Mouse (Mus musculus): ENCODE results near the gene Entpd7. TPM values are rescaled to one million over a fixed set of nuclear protein-coding genes. Genes with fewer than 3 reads are reported as not detected.

Entpd7 gene
- polyA plus RNA-seq, 1 experiment from 2014 or later: 15.4 TPM

DNA sequence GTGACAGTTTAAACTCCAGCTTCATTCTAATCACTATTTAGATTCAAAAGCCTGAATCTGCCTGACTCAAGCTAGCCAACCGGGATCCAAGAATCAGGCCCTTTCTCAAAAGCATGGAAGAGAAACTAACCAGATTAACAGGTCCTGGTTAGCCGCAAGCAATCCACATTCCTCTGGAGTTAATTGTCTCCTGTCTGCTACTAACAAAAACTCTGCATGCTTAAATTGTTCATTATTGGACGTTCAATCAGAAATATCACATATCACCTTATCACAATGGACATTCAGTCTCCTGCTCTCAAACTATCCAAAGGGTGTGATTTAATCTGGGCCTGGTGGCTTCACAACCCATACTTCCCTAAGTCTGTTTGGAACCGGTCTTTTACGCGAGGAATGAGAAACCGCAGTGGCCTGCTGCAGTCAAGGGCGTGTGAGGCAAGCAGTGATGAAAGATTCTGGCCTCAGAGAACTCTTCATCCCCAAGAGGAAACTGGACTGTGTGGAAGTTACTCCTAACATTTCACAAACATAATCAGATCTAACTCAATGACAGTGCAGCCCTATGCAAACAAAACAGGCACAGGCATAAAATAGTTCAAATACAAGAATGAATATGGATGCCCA, 20.2 kb upstream of the Entpd7 start:
- Histone ChIP-seq H3K4me3 (ENCODE audit: low read depth, low read length) (no peak overlapping the region), H3K9ac (ENCODE audit: low read depth, low read length) (no peak overlapping the region), H3K9me3 (ENCODE audit: control insufficient read depth, low read length) (no peaks in the 10 kb centered on the region), H3K4me2 (replicated peaks; ENCODE audit: low read depth, low read length) (no peak overlapping the region), H3K27ac (ENCODE audit: low read depth, low read length) (no peak overlapping the region), H3K27me3 (ENCODE audit: control insufficient read depth, insufficient read depth, low read length) (no peaks in the 10 kb centered on the region), H3K36me3 (ENCODE audit: control insufficient read depth, insufficient read depth, low read length) (no peaks in the 10 kb centered on the region), H3K4me1 (replicated peaks; ENCODE audit: control insufficient read depth, insufficient read depth, low read length) (no peaks in the 10 kb centered on the region)
- WGBS: 81% methylated on average over 8 of the region's 8 CpGs
- no peak for ATAC-seq (ENCODE audit: low FRiP score)
- no peak for DNase-seq (ENCODE audit: low spot score)

DNA sequence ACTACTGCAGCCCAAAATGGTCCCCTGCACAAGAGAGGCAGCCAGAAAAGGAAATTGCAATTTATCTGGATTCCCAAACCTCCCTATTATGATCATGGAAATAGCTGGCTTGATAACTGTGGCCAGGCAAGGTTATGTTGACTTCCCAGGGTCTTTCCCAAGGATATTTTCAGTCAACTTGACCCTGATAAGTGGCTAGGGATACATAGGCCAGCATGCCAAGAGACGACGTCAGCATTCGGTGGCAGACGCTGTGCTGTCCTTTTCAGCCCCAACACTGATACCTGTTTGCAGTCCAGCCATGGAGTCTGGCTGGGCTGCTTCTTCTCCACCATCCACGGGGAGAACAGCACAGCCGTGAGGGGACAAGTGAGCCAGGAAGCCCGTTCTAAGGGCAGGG, 18.4 kb upstream of the Entpd7 start:
- no peaks in the 10 kb centered on the region for H3K4me1 ChIP-seq (replicated peaks; ENCODE audit: control insufficient read depth, insufficient read depth, low read length)
- ATAC-seq (ENCODE audit: low FRiP score) (no peak), DNase-seq (ENCODE audit: low spot score) (no peak)
- no peak overlapping the region for H3K4me3 ChIP-seq (ENCODE audit: low read depth, low read length)
- H3K27me3 ChIP-seq (ENCODE audit: control insufficient read depth, insufficient read depth, low read length): no peaks in the 10 kb centered on the region
- H3K27ac ChIP-seq (ENCODE audit: low read depth, low read length): no peak overlapping the region
- H3K36me3 ChIP-seq (ENCODE audit: control insufficient read depth, insufficient read depth, low read length): no peaks in the 10 kb centered on the region
- no peak overlapping the region for H3K9ac ChIP-seq (ENCODE audit: low read depth, low read length)
- 82% methylated on average over 7 of the region's 7 CpGs for WGBS
- H3K4me2 ChIP-seq (replicated peaks; ENCODE audit: low read depth, low read length): no peak overlapping the region
- H3K9me3 ChIP-seq (ENCODE audit: control insufficient read depth, low read length): no peaks in the 10 kb centered on the region

DNA sequence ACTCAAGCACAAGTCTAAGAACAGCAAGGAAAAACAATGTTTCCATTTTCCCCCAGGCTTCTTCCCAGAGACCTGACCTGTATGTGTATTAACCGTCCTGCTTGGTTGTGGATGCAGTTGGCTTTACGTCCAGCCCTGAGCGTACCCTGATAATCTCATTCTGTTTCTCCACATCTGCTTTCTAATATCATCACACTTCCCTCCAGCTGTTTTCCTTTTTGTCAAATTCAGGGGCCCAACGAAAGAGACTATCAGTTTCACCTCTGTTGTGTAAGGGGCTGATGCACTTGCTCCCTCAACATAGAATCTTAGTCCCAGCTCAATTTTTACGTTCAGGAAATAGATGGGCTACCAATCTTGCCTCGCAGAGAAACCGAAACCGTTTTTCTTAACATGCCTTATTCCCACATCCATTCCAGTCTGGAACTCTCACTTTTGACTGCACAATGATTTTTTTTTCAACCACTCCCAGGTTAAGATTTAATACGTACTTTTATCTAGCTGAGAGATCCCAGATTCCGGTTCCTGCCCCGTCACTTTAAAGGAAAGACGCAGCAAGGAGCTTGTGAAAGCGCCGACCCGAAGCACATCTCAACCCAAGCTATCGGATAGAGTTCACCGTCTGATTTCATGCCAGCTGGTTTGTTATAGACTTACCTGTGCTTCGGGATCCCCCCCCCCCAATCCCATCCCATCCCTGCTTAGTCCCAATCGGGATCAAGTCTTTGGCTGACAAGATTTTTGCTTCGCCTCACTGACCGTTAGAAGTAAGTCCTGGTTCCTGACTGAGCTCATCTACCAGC, 15.8 kb upstream of the Entpd7 start:
- H3K27ac ChIP-seq (ENCODE audit: low read depth, low read length): no peak overlapping the region
- H3K4me3 ChIP-seq (ENCODE audit: low read depth, low read length): peak overlapping the region; percentile 94
- DNase-seq (ENCODE audit: low spot score): peak; percentile 8
- H3K4me2 ChIP-seq (replicated peaks; ENCODE audit: low read depth, low read length): peak overlapping the region; percentile 68
- ATAC-seq (ENCODE audit: low FRiP score): no peak
- H3K9ac ChIP-seq (ENCODE audit: low read depth, low read length): peak overlapping the region; percentile 91
- no peaks in the 10 kb centered on the region for H3K4me1 ChIP-seq (replicated peaks; ENCODE audit: control insufficient read depth, insufficient read depth, low read length)
- 15% methylated on average over 21 of the region's 21 CpGs for WGBS
- H3K9me3 ChIP-seq (ENCODE audit: control insufficient read depth, low read length): no peaks in the 10 kb centered on the region
- H3K27me3 ChIP-seq (ENCODE audit: control insufficient read depth, insufficient read depth, low read length): no peaks in the 10 kb centered on the region
- H3K36me3 ChIP-seq (ENCODE audit: control insufficient read depth, insufficient read depth, low read length): no peaks in the 10 kb centered on the region

DNA sequence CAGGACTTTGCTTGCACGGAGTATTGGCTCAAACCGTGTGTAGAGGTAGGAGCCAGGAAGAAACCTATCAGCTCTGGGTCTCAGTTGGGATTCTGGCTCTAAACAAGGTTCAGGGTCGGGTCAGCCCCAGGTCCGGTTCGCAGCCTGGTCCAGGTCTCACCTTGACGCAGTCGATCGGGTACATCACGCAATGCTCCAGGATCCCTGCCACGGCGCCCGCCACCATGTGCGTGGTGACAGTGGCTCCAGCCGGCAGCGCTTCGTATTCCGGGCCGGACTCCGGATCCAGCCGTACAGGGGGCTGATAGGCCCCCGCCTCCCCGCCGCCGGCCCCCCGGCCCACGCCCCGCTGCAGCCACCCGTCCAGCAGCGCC, 15.2 kb upstream of the Entpd7 start:
- Histone ChIP-seq H3K27ac (ENCODE audit: low read depth, low read length) (peak overlapping the region; percentile 59; the same call in 1 of the 2 replicates), H3K4me3 (ENCODE audit: low read depth, low read length) (peak overlapping the region; percentile 94), H3K36me3 (ENCODE audit: control insufficient read depth, insufficient read depth, low read length) (no peaks in the 10 kb centered on the region), H3K4me2 (replicated peaks; ENCODE audit: low read depth, low read length) (peak overlapping the region; percentile 68), H3K9me3 (ENCODE audit: control insufficient read depth, low read length) (no peaks in the 10 kb centered on the region), H3K4me1 (replicated peaks; ENCODE audit: control insufficient read depth, insufficient read depth, low read length) (no peaks in the 10 kb centered on the region), H3K27me3 (ENCODE audit: control insufficient read depth, insufficient read depth, low read length) (no peaks in the 10 kb centered on the region), H3K9ac (ENCODE audit: low read depth, low read length) (peak overlapping the region; percentile 91)
- DNase-seq (ENCODE audit: low spot score) (peak; percentile 53), ATAC-seq (ENCODE audit: low FRiP score) (peak; percentile 17)
- WGBS: under 1% methylated on average over 23 of the region's 29 CpGs

DNA sequence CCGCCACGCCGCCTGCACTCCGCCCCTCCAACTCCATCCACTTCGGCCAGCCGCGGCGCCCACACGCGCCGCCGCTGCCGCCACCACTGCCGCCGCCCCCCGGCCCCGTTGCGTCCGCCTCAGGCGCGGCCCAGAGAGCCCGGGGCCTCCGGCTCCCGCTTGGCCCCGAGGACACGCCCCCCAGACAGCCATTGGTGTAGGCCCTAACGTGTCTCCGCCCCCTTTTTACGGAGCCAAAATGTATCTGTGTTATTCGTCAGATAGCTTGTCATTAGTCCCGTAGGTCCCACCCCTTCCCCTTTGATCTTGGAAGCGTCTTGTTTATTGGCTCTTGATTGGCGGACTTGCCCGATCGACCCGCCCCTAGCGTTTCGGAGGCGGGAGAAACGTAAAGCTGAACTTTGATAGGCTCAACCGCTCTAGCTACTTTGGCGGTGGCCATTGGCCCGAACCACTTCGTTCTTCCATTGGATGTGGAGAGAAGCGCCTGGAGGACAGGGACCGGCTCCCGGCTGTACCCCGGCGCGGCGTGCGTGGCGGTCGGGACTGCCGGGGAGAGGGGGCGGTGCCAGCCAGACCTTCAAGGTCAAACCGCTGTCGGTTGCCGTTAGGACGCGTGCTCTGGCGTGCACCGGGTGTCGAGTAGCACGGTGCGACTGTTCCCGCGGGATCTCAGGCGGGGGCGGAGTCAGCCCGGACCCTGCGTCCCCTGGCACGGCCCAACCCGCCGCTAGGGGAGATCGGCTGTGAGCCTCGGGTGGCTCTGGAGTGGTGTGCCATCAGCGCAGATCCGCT, 14.5 kb upstream of the Entpd7 start, which contains the start of gene Slc25a28:
Slc25a28 (minus strand) TSS at position 152 of the 795 bp plus-strand sequence.
- no peaks in the 10 kb centered on the region for H3K27me3 ChIP-seq (ENCODE audit: control insufficient read depth, insufficient read depth, low read length)
- no peaks in the 10 kb centered on the region for H3K36me3 ChIP-seq (ENCODE audit: control insufficient read depth, insufficient read depth, low read length)
- H3K27ac ChIP-seq (ENCODE audit: low read depth, low read length): peak within 1 kb of the TSS; percentile 89
- ATAC-seq (ENCODE audit: low FRiP score): peak; percentile 98
- peak within 1 kb of the TSS; percentile 91 for H3K9ac ChIP-seq (ENCODE audit: low read depth, low read length)
- no peaks in the 10 kb centered on the region for H3K4me1 ChIP-seq (replicated peaks; ENCODE audit: control insufficient read depth, insufficient read depth, low read length)
- DNase-seq (ENCODE audit: low spot score): peak; percentile 99
- no peaks in the 10 kb centered on the region for H3K9me3 ChIP-seq (ENCODE audit: control insufficient read depth, low read length)
- H3K4me2 ChIP-seq (replicated peaks; ENCODE audit: low read depth, low read length): peak within 1 kb of the TSS; percentile 86
- peak within 1 kb of the TSS; percentile 94 for H3K4me3 ChIP-seq (ENCODE audit: low read depth, low read length)
- under 1% methylated on average over 67 of the region's 79 CpGs for WGBS

DNA sequence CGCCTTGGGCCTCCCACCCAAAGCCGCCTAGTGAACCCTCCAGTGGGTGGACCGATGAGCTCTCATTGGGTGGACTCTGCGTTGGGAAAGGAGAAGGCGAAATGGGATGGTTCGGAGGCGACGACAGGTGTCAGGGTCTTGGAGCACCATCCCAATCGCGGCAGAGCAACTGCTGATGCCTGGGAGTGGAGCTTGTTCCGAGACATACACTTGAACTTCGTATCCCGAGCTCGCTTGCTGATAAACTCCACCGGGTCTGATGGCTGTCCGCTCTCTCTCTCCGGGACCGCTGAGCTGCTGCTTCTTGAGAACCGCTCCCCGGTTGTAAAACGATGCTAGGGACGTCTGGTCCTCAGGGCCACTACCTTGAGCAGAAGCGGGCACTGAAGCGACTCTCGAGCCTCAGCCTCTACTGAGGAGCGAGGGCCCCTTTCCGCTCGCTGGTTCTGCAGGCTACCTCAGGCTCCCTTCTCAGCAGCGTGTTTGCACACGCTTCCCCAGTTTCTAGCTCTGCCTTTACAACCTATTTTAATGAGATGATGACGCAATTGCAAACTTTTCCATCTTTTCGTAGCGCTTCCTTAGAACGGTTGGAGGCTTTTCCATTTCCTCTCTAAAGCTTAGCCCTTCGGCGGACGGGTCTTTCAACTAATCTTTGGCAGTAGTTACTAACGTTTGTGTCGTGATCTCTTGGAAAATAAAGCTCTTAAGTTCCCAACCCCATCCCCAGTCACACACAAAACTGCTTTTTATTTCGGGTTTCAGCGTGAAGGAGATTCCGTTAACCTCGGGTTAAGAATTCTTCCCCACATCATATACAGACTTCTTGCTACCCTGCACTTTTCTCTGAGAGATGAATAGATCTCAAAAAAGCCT, 13.7 kb upstream of the Entpd7 start:
- DNase-seq (ENCODE audit: low spot score) (no peak), ATAC-seq (ENCODE audit: low FRiP score) (peak; percentile 15; the same call in 1 of the 2 replicates)
- Histone ChIP-seq H3K4me1 (replicated peaks; ENCODE audit: control insufficient read depth, insufficient read depth, low read length) (no peaks in the 10 kb centered on the region), H3K9ac (ENCODE audit: low read depth, low read length) (peak overlapping the region; percentile 67), H3K27me3 (ENCODE audit: control insufficient read depth, insufficient read depth, low read length) (no peaks in the 10 kb centered on the region), H3K4me2 (replicated peaks; ENCODE audit: low read depth, low read length) (peak overlapping the region; percentile 86), H3K36me3 (ENCODE audit: control insufficient read depth, insufficient read depth, low read length) (no peaks in the 10 kb centered on the region), H3K9me3 (ENCODE audit: control insufficient read depth, low read length) (no peaks in the 10 kb centered on the region), H3K4me3 (ENCODE audit: low read depth, low read length) (peak overlapping the region; percentile 94), H3K27ac (ENCODE audit: low read depth, low read length) (peak overlapping the region; percentile 89)
- 3% methylated on average over 43 of the region's 43 CpGs for WGBS

DNA sequence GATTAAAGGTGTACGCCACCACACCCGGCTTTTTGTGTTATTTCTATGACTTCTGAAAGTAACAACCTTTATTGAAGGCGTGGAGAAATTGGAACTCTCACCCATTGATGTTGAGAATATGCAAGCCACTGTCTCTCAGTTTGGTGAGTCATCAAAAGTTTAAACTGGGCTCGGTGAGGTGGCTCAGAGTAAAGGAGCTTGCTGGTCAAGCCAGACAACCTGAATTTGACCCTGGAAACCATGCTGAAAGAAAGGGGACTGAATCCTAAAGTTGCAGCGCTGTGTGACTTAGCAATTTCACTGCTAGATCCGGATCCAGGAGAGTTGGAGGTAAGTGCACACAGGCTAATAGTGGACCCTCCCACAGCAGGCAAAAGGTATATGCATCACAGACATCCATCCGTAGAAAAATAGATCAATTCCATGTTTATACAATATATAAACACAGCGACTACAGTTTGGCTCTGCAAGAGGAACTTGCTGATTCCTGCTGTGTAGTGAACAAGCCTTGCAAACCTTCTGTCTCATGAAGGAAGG, 10.9 kb upstream of the Entpd7 start:
- 86% methylated on average over 8 of the region's 8 CpGs for WGBS
- Histone ChIP-seq H3K4me1 (replicated peaks; ENCODE audit: control insufficient read depth, insufficient read depth, low read length) (no peaks in the 10 kb centered on the region), H3K4me3 (ENCODE audit: low read depth, low read length) (no peak overlapping the region), H3K9me3 (ENCODE audit: control insufficient read depth, low read length) (no peaks in the 10 kb centered on the region), H3K27ac (ENCODE audit: low read depth, low read length) (no peak overlapping the region), H3K9ac (ENCODE audit: low read depth, low read length) (no peak overlapping the region), H3K36me3 (ENCODE audit: control insufficient read depth, insufficient read depth, low read length) (no peaks in the 10 kb centered on the region), H3K27me3 (ENCODE audit: control insufficient read depth, insufficient read depth, low read length) (no peaks in the 10 kb centered on the region), H3K4me2 (replicated peaks; ENCODE audit: low read depth, low read length) (no peak overlapping the region)
- ATAC-seq (ENCODE audit: low FRiP score) (no peak), DNase-seq (ENCODE audit: low spot score) (no peak)

DNA sequence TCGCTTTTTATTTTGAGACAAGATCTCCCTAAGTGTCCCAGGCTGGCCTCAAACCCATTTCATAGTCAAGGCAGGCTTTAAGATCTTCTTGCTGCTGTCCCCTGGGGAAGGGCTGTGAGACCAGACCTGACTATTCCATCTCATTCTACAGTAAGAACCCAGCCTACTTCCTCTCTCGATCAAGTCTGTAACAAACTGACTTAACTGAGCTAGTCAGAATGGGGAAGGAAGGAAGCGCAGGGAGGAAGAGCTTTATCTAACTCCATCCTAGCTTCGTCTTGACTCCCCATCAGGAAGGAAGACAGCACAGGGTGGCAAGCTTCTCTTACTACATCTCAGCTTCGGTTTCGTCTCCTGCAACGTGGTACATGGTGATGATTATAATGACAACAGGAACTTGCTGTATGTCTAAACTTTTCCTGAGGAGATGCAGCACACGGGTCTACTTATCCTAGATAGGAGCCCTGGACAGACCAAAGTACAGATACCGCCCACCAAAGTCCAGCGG, 9.9 kb upstream of the Entpd7 start:
- Histone ChIP-seq H3K4me1 (replicated peaks; ENCODE audit: control insufficient read depth, insufficient read depth, low read length) (no peaks in the 10 kb centered on the region), H3K27me3 (ENCODE audit: control insufficient read depth, insufficient read depth, low read length) (no peaks in the 10 kb centered on the region), H3K36me3 (ENCODE audit: control insufficient read depth, insufficient read depth, low read length) (no peaks in the 10 kb centered on the region), H3K4me2 (replicated peaks; ENCODE audit: low read depth, low read length) (no peak overlapping the region), H3K9me3 (ENCODE audit: control insufficient read depth, low read length) (no peaks in the 10 kb centered on the region), H3K27ac (ENCODE audit: low read depth, low read length) (no peak overlapping the region), H3K4me3 (ENCODE audit: low read depth, low read length) (no peak overlapping the region), H3K9ac (ENCODE audit: low read depth, low read length) (no peak overlapping the region)
- no peak for ATAC-seq (ENCODE audit: low FRiP score)
- no peak for DNase-seq (ENCODE audit: low spot score)
- 83% methylated on average over 10 of the region's 10 CpGs for WGBS
